In the genomic region with DNA sequence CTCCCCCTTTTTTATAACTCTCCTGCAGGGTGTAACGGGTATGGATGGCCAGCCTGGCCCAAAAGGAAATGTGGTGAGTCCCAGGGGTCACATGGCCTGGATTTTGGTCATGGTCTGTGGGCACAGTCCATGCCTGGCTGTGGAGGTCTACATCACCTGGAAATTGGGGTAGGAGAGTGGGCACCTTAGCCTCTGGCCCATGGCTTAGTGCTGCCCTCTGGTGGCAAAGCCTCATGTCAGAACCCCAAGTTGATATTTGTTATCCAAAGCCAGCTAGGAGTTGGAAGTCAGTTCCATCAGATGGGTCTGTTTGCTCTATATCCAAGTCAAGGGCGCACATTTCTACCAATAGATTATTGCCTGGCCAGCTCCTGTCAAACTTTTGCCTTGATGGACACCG, we compare ENCODE assay signal across 7 mouse cellular contexts.
DNase-seq lines count a peak whose midpoint lies in the region; TF ChIP-seq lines count a peak whose summit lies in the region.

No protein-coding gene starts in this region.

- DNase-seq in 416B (ENCODE audit: low read depth) = peak; percentile 17
- DNase-seq in c-Kit-positive CD71-positive TER-119-positive erythroid progenitor cells, embryonic 14.5 days (ENCODE audit: low spot score) = peak; percentile 68
- DNase-seq in frontal cortex, postnatal 14 days (ENCODE audit: low spot score in 2 of 2) = peak; percentile 20 to 45
- peak; percentile 71 for DNase-seq in layer of hippocampus, adult 11-12 months (ENCODE audit: low spot score)
- DNase-seq in lung, postnatal 10 days = peak; percentile 72
- DNase-seq in spleen, postnatal 4 days (ENCODE audit: low spot score in 2 of 2) = peak; percentile 46 to 82

- H3K36me3 ChIP-seq in C2C12 (ENCODE audit: control insufficient read depth, insufficient read depth) = peaks cover 94% of the 10 kb centered on the region

- no peaks in the 10 kb centered on the region for H3K79me2 ChIP-seq in C2C12 (ENCODE audit: control insufficient read depth, insufficient read depth)

- no peak overlapping the region for H3K4me3 ChIP-seq in C2C12 (ENCODE audit: insufficient read depth, poor library complexity, severe bottlenecking)

- TF ChIP-seq CTCF in C2C12 (IDR thresholded peaks at IDR 0.05; ENCODE audit: control insufficient read depth, insufficient read depth, insufficient read length) = peak; percentile 43

- H3K79me3 ChIP-seq in C2C12 (ENCODE audit: low read depth) = no peaks in the 10 kb centered on the region

- H3K27me3 ChIP-seq in C2C12 (ENCODE audit: control insufficient read depth, insufficient read depth, insufficient read length) = no peaks in the 10 kb centered on the region

- H3ac ChIP-seq in C2C12 (ENCODE audit: control insufficient read depth, insufficient read length, low read depth) = no peak overlapping the region

TF ChIP-seq in C2C12, 6 proteins besides CTCF, POLR2A, EP300 and RAD21:
- TF ChIP-seq CEBPB (IDR thresholded peaks at IDR 0.05; ENCODE audit: low read depth) (no peak), FOSL1 (IDR thresholded peaks at IDR 0.05; ENCODE audit: insufficient read depth, low read length, poor library complexity, severe bottlenecking) (no peak), MYOD1 (IDR thresholded peaks at IDR 0.05; ENCODE audit: control insufficient read depth, insufficient read length, low read depth) (no peak), MYOG (IDR thresholded peaks at IDR 0.05; ENCODE audit: control insufficient read depth, extremely low read depth, insufficient read length) (no peak), MAX (IDR thresholded peaks at IDR 0.05) (no peak), USF1 (IDR thresholded peaks at IDR 0.05; ENCODE audit: low read depth) (no peak)

Comparison
In these comparisons a context has a peak if more than half of its experiments do, and no peak if none do; other contexts are left out.
1. DNase-seq: peak in every context shown above with its lines; median percentile 72 in lung, postnatal 10 days; 71 in layer of hippocampus, adult 11-12 months; 68 in c-Kit-positive CD71-positive TER-119-positive erythroid progenitor cells, embryonic 14.5 days; 64 in spleen, postnatal 4 days; 32 in frontal cortex, postnatal 14 days; 17 in 416B.